Mouse (Mus musculus): ENCODE results near the gene Sdhaf3. TPM values are rescaled to one million over a fixed set of nuclear protein-coding genes. Genes with fewer than 3 reads are reported as not detected.

Gene Sdhaf3
- polyA plus RNA-seq, 1 experiment: 0.10 TPM

DNA sequence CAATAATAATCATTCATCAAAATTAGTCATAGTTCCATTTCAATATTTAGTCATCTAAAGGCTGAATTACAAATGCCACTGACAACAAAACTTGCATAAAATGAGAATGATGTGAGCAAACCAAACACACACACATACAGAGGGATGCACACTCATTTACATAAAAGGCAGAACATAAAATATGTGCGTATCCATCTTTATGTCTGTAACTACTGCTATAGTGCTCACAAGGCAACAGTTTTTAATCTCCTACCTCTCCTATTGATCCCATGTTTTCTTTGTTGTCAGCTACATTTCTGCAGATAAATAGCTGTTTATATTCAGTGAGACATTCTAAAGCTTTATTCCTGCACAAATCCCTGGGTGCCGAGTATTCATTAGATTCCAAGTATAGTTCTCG is 107.0 kb downstream of the Sdhaf3 start:
- H3K4me3 ChIP-seq (ENCODE audit: low read depth, low read length): no peak overlapping the region
- no peaks in the 10 kb centered on the region for H3K4me1 ChIP-seq (ENCODE audit: control insufficient read depth, insufficient read depth, insufficient read length, low read length)
- TF ChIP-seq POLR2A (IDR thresholded peaks at IDR 0.05; ENCODE audit: low read depth, low read length) (no peak), CTCF (IDR thresholded peaks at IDR 0.05; ENCODE audit: extremely low read depth, insufficient read length, insufficient replicate concordance, low read depth, low read length) (no peak)
- no peaks in the 10 kb centered on the region for H3K36me3 ChIP-seq (ENCODE audit: control insufficient read depth, insufficient read depth, low read length)
- no peaks in the 10 kb centered on the region for H3K27me3 ChIP-seq (ENCODE audit: control insufficient read depth, insufficient read depth, low read length)
- WGBS: 97% methylated on average over 3 of the region's 3 CpGs
- no peak overlapping the region for H3K27ac ChIP-seq (ENCODE audit: insufficient read depth, low read depth, low read length)

DNA sequence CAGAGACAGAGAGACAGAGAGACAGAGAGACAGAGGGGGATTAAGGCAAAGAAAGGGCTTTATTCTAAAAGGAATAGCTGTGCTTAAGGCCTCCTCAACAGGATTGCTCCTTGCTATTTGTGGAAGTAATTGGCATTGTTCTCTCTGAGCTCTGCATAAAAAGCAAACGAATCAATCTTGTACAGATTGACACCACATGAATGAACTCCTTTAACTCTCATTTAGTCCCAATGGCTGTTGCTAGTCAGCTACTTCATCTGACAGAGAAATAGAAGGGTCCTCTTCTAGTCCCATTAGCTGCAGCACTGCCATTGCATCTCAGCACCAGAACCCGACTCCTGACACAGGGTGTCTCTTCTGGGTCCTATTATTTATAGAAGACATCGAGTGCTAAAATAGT is 113.0 kb downstream of the Sdhaf3 start:
- TF ChIP-seq CTCF (IDR thresholded peaks at IDR 0.05; ENCODE audit: extremely low read depth, insufficient read length, insufficient replicate concordance, low read depth, low read length) (no peak), POLR2A (IDR thresholded peaks at IDR 0.05; ENCODE audit: low read depth, low read length) (no peak)
- Histone ChIP-seq H3K4me1 (ENCODE audit: control insufficient read depth, insufficient read depth, insufficient read length, low read length) (no peaks in the 10 kb centered on the region), H3K27ac (ENCODE audit: insufficient read depth, low read depth, low read length) (no peak overlapping the region), H3K36me3 (ENCODE audit: control insufficient read depth, insufficient read depth, low read length) (no peaks in the 10 kb centered on the region), H3K27me3 (ENCODE audit: control insufficient read depth, insufficient read depth, low read length) (no peaks in the 10 kb centered on the region), H3K4me3 (ENCODE audit: low read depth, low read length) (no peak overlapping the region)
- 59% methylated on average over 3 of the region's 3 CpGs for WGBS

DNA sequence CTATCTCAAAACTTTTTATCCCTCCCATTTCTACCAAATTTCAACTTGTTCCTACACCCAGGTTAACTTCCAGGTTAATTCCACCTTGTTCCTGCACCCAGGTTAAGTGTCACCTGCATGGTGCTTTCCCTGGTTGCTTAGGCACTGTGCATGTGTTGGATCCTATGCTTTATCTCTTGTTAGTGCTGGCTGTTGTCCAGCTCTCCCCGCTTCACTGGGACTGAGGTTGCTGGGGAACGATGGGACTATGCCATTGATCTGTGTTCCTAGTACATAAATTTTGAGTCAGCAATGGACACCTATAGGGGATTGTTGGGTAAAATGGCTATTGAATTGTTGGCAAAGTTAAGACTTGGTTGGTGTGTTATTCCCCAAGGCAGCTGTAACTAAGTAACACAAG is 113.7 kb downstream of the Sdhaf3 start:
- Histone ChIP-seq H3K36me3 (ENCODE audit: control insufficient read depth, insufficient read depth, low read length) (no peaks in the 10 kb centered on the region), H3K27ac (ENCODE audit: insufficient read depth, low read depth, low read length) (no peak overlapping the region), H3K4me3 (ENCODE audit: low read depth, low read length) (no peak overlapping the region), H3K4me1 (ENCODE audit: control insufficient read depth, insufficient read depth, insufficient read length, low read length) (no peaks in the 10 kb centered on the region), H3K27me3 (ENCODE audit: control insufficient read depth, insufficient read depth, low read length) (no peaks in the 10 kb centered on the region)
- no peak for TF ChIP-seq POLR2A (IDR thresholded peaks at IDR 0.05; ENCODE audit: low read depth, low read length)
- TF ChIP-seq CTCF (IDR thresholded peaks at IDR 0.05; ENCODE audit: extremely low read depth, insufficient read length, insufficient replicate concordance, low read depth, low read length): no peak
- 42% methylated on average over 2 of the region's 2 CpGs for WGBS

- H3K36me3 ChIP-seq (ENCODE audit: control insufficient read depth, insufficient read depth, low read length): no peaks in the 10 kb centered on the region
- no peak overlapping the region for H3K4me3 ChIP-seq (ENCODE audit: low read depth, low read length)
- H3K4me1 ChIP-seq (ENCODE audit: control insufficient read depth, insufficient read depth, insufficient read length, low read length): no peaks in the 10 kb centered on the region
- 65% methylated on average over 3 of the region's 3 CpGs for WGBS
- TF ChIP-seq CTCF (IDR thresholded peaks at IDR 0.05; ENCODE audit: extremely low read depth, insufficient read length, insufficient replicate concordance, low read depth, low read length) (no peak), POLR2A (IDR thresholded peaks at IDR 0.05; ENCODE audit: low read depth, low read length) (no peak)
- no peaks in the 10 kb centered on the region for H3K27me3 ChIP-seq (ENCODE audit: control insufficient read depth, insufficient read depth, low read length)
- H3K27ac ChIP-seq (ENCODE audit: insufficient read depth, low read depth, low read length): no peak overlapping the region
These were observed 126.2 kb downstream of the Sdhaf3 start for GRCm38 (mm10) chr6:7082054-7082453.

GRCm38 (mm10) chr6:7082467-7083259 is 126.9 kb downstream of the Sdhaf3 start:
- WGBS: 69% methylated on average over 5 of the region's 5 CpGs

DNA sequence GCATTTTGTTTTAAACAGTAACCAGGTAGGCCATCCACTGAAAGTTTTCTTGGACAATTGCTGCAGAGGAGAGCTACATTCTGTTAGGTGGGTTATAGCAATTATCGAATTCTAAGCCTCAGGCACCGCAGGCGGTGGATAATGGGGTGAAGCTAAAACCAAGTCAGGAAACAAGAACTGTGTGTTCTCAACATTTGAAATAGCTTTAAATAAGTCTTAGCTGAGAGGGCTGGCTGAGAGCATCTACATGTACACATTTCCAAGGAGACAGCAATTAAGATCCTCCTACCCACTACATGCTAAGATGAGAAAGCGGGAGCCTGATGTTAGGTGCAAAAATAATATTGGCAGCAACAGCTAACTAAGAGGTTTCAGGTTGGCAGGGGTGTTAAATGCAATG is 127.9 kb downstream of the Sdhaf3 start:
- Histone ChIP-seq H3K27ac (ENCODE audit: insufficient read depth, low read depth, low read length) (no peak overlapping the region), H3K4me3 (ENCODE audit: low read depth, low read length) (no peak overlapping the region), H3K27me3 (ENCODE audit: control insufficient read depth, insufficient read depth, low read length) (no peaks in the 10 kb centered on the region), H3K4me1 (ENCODE audit: control insufficient read depth, insufficient read depth, insufficient read length, low read length) (no peaks in the 10 kb centered on the region), H3K36me3 (ENCODE audit: control insufficient read depth, insufficient read depth, low read length) (no peaks in the 10 kb centered on the region)
- 95% methylated on average over 4 of the region's 4 CpGs for WGBS
- TF ChIP-seq POLR2A (IDR thresholded peaks at IDR 0.05; ENCODE audit: low read depth, low read length): no peak

More at GRCm38 (mm10) chr6:7082467-7083259, 126.9 kb downstream of the Sdhaf3 start:
- Histone ChIP-seq H3K4me3 (ENCODE audit: low read depth, low read length) (no peak overlapping the region), H3K4me1 (ENCODE audit: control insufficient read depth, insufficient read depth, insufficient read length, low read length) (no peaks in the 10 kb centered on the region), H3K36me3 (ENCODE audit: control insufficient read depth, insufficient read depth, low read length) (no peaks in the 10 kb centered on the region), H3K27me3 (ENCODE audit: control insufficient read depth, insufficient read depth, low read length) (no peaks in the 10 kb centered on the region), H3K27ac (ENCODE audit: insufficient read depth, low read depth, low read length) (no peak overlapping the region)
- TF ChIP-seq CTCF (IDR thresholded peaks at IDR 0.05; ENCODE audit: extremely low read depth, insufficient read length, insufficient replicate concordance, low read depth, low read length) (no peak), POLR2A (IDR thresholded peaks at IDR 0.05; ENCODE audit: low read depth, low read length) (no peak)

- no peak overlapping the region for H3K4me3 ChIP-seq (ENCODE audit: low read depth, low read length)
- TF ChIP-seq CTCF (IDR thresholded peaks at IDR 0.05; ENCODE audit: extremely low read depth, insufficient read length, insufficient replicate concordance, low read depth, low read length): no peak
- no peak for TF ChIP-seq POLR2A (IDR thresholded peaks at IDR 0.05; ENCODE audit: low read depth, low read length)
- no peaks in the 10 kb centered on the region for H3K36me3 ChIP-seq (ENCODE audit: control insufficient read depth, insufficient read depth, low read length)
- H3K27me3 ChIP-seq (ENCODE audit: control insufficient read depth, insufficient read depth, low read length): no peaks in the 10 kb centered on the region
- no peak overlapping the region for H3K27ac ChIP-seq (ENCODE audit: insufficient read depth, low read depth, low read length)
- no peaks in the 10 kb centered on the region for H3K4me1 ChIP-seq (ENCODE audit: control insufficient read depth, insufficient read depth, insufficient read length, low read length)
- 86% methylated on average over 2 of the region's 2 CpGs for WGBS
These were observed 128.6 kb downstream of the Sdhaf3 start for GRCm38 (mm10) chr6:7084370-7084769.
